Mouse (Mus musculus): ENCODE measurements around the gene Pbld1.
A peak's percentile ranks its signal among the peaks of the same experiment; 100 is the strongest.

The Pbld1 gene

GRCm38 (mm10) chr10:63092616-63093550 lies 32.9 kb downstream of the Pbld1 start:
- DNase-seq (ENCODE audit: low read depth): no peak

- no peak for DNase-seq (ENCODE audit: low read depth)
These were observed 36.8 kb downstream of the Pbld1 start for GRCm38 (mm10) chr10:63096757-63097156.

GRCm38 (mm10) chr10:63098191-63098590 lies 38.2 kb downstream of the Pbld1 start:
- no peak for DNase-seq (ENCODE audit: low read depth)

GRCm38 (mm10) chr10:63099521-63099920 lies 39.6 kb downstream of the Pbld1 start, which contains the start of gene Atoh7:
Gene Atoh7 (plus strand): TSS chr10:63099651.
- no peak for DNase-seq (ENCODE audit: low read depth)

- DNase-seq (ENCODE audit: low read depth): no peak
These were observed 40.1 kb downstream of the Pbld1 start for GRCm38 (mm10) chr10:63099941-63100562.

GRCm38 (mm10) chr10:63100657-63101056 lies 40.7 kb downstream of the Pbld1 start:
- DNase-seq (ENCODE audit: low read depth): no peak

GRCm38 (mm10) chr10:63113027-63113604 lies 53.2 kb downstream of the Pbld1 start:
- DNase-seq (ENCODE audit: low read depth): peak; percentile 81

GRCm38 (mm10) chr10:63113716-63114360 lies 53.9 kb downstream of the Pbld1 start:
- no peak for DNase-seq (ENCODE audit: low read depth)

GRCm38 (mm10) chr10:63115881-63116280 lies 55.9 kb downstream of the Pbld1 start:
- no peak for DNase-seq (ENCODE audit: low read depth)

GRCm38 (mm10) chr10:63116376-63116775 lies 56.4 kb downstream of the Pbld1 start:
- no peak for DNase-seq (ENCODE audit: low read depth)

- DNase-seq (ENCODE audit: low read depth): no peak
These were observed 57.6 kb downstream of the Pbld1 start for GRCm38 (mm10) chr10:63117583-63117982.

GRCm38 (mm10) chr10:63119916-63120315 lies 60.0 kb downstream of the Pbld1 start:
- no peak for DNase-seq (ENCODE audit: low read depth)

GRCm38 (mm10) chr10:63121961-63122360 lies 62.0 kb downstream of the Pbld1 start:
- DNase-seq (ENCODE audit: low read depth): no peak

- DNase-seq (ENCODE audit: low read depth): peak; percentile 55
These were observed 62.6 kb downstream of the Pbld1 start for GRCm38 (mm10) chr10:63122516-63122915.

- DNase-seq (ENCODE audit: low read depth): peak; percentile 29
These were observed 63.2 kb downstream of the Pbld1 start for GRCm38 (mm10) chr10:63123141-63123540.

GRCm38 (mm10) chr10:63124016-63124415 lies 64.1 kb downstream of the Pbld1 start:
- peak; percentile 79 for DNase-seq (ENCODE audit: low read depth)

GRCm38 (mm10) chr10:63125343-63125742 lies 65.4 kb downstream of the Pbld1 start:
- no peak for DNase-seq (ENCODE audit: low read depth)

GRCm38 (mm10) chr10:63126116-63126515 lies 66.2 kb downstream of the Pbld1 start:
- DNase-seq (ENCODE audit: low read depth): no peak

GRCm38 (mm10) chr10:63127156-63127555 lies 67.2 kb downstream of the Pbld1 start:
- DNase-seq (ENCODE audit: low read depth): no peak

Data from 416B (cell line).